Mouse (Mus musculus): ENCODE measurements around the gene Mgme1. TPM values are rescaled to one million over a fixed set of nuclear protein-coding genes. Genes with fewer than 3 reads are reported as not detected.

The Mgme1 gene
- polyA plus RNA-seq, 1 experiment = 8.1 TPM

DNA sequence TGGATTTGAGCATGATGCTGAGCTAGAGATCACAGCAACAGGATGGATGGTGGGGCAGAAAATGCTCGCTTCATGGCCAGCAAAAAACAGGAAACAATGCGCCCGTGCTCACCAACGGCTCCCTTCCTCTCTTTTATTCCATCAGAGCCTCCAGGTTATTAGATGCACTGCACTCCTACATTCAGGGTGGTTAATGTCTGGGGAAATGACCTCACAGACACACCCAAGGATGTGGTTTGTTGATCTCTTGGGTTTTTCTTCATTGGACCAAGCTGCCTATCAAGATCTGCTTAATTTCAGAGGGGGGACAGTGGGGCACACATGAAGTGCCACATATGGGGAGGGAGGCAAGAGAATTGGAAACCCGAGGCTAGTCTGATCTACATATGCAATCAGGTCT is 39.3 kb upstream of the Mgme1 start:
- Histone ChIP-seq H3K4me3 (ENCODE audit: insufficient read depth, low read depth, low read length) (no peak overlapping the region), H3K27ac (ENCODE audit: insufficient read depth, low read depth, low read length) (no peak overlapping the region), H3K27me3 (replicated peaks; ENCODE audit: control insufficient read depth, insufficient read depth, low read length) (no peaks in the 10 kb centered on the region), H3K4me1 (ENCODE audit: control insufficient read depth, insufficient read depth, low read length) (no peaks in the 10 kb centered on the region), H3K36me3 (ENCODE audit: control insufficient read depth, insufficient read depth, low read length) (no peaks in the 10 kb centered on the region)
- TF ChIP-seq CTCF (conservative IDR thresholded peaks at IDR 0.05; ENCODE audit: insufficient read depth, insufficient read length, low read depth, low read length) (no peak), POLR2A (IDR thresholded peaks at IDR 0.05; ENCODE audit: low read depth, low read length) (no peak)
- WGBS = 45% methylated on average over 5 of the region's 5 CpGs
- DNase-seq = no peak

DNA sequence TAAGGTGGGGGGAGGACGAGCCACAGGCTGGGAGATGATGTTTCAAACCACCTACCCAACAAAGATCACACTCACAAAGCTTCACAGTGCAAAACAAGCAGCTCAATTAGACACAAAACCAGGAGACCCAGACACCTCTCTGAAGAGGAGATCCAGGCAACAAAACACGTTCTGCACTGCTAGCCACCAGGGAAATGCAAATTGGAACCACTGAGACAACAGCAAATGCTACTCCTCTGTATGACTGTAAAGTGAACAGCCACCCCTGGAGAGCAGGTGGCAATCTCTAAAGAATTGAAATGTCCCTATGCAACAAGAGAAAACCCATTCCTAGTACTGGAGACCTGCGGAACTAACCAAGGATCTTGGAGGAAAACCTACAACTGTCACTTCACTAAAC is 36.9 kb upstream of the Mgme1 start:
- Histone ChIP-seq H3K27ac (ENCODE audit: insufficient read depth, low read depth, low read length) (no peak overlapping the region), H3K36me3 (ENCODE audit: control insufficient read depth, insufficient read depth, low read length) (no peaks in the 10 kb centered on the region), H3K27me3 (replicated peaks; ENCODE audit: control insufficient read depth, insufficient read depth, low read length) (no peaks in the 10 kb centered on the region), H3K4me1 (ENCODE audit: control insufficient read depth, insufficient read depth, low read length) (no peaks in the 10 kb centered on the region), H3K4me3 (ENCODE audit: insufficient read depth, low read depth, low read length) (no peak overlapping the region)
- no peak for DNase-seq
- WGBS = 57% methylated on average over 3 of the region's 3 CpGs
- TF ChIP-seq POLR2A (IDR thresholded peaks at IDR 0.05; ENCODE audit: low read depth, low read length) = no peak
- no peak for TF ChIP-seq CTCF (conservative IDR thresholded peaks at IDR 0.05; ENCODE audit: insufficient read depth, insufficient read length, low read depth, low read length)

DNA sequence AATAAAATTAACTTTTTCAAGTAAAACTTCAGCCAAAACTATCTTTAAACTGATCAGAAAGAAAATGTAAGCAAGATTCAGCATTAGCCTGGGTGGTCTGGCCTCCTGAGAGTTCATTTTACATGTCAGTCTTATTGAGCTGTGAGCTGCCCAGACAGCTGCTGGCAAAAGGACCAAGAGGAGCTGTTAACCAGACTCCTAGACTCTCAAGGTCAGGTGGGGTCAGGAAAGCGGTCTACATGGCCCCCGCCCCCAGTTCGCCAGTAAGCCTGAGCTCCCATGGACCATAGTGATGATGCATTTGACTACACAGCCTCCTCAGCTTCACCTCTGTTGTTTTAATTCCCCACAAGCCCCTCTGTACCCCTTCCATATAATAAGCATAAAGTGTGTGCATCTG is 34.7 kb upstream of the Mgme1 start:
- Histone ChIP-seq H3K27ac (ENCODE audit: insufficient read depth, low read depth, low read length) (no peak overlapping the region), H3K4me1 (ENCODE audit: control insufficient read depth, insufficient read depth, low read length) (no peaks in the 10 kb centered on the region), H3K36me3 (ENCODE audit: control insufficient read depth, insufficient read depth, low read length) (no peaks in the 10 kb centered on the region), H3K27me3 (replicated peaks; ENCODE audit: control insufficient read depth, insufficient read depth, low read length) (no peaks in the 10 kb centered on the region), H3K4me3 (ENCODE audit: insufficient read depth, low read depth, low read length) (no peak overlapping the region)
- WGBS = 58% methylated on average over 3 of the region's 3 CpGs
- TF ChIP-seq POLR2A (IDR thresholded peaks at IDR 0.05; ENCODE audit: low read depth, low read length) (no peak), CTCF (conservative IDR thresholded peaks at IDR 0.05; ENCODE audit: insufficient read depth, insufficient read length, low read depth, low read length) (no peak)
- no peak for DNase-seq

DNA sequence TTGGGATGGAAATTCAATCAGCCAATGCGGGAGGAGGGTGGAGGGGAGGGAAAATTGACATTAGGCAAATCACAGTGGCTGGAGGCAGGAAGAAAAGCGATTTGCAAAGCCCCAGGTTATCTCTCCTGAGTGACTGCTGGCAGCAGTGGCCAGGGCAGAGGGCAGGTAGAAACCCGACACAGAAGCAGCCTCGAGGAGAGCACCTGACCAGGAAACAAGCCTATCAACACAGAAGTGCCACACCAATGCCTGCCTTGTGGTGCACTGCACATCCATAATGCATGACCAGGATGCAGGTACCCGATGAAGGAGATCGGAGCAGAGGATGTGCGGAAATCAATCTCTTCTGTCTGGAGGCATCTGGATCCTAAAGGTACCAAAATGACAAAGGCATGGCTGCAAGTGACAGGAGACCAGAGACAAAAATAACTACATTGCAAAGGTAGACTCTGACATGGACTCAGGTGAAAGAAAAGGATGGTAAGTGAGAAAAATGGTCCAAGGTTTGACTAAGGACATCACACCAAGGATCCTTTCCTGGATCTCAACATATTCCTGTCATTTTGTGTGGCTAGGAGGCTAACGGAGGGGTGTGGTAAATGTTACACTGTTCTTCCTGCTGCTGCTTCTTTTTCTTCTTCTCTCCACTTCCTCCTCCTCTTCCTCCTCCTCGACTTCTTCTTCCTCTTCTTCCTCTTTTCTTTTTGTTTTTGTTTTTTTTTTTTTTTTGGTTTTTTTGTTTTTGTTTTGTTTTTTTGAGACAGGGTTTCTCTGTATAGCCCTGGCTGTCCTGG is 33.5 kb upstream of the Mgme1 start:
- 59% methylated on average over 9 of the region's 9 CpGs for WGBS

DNA sequence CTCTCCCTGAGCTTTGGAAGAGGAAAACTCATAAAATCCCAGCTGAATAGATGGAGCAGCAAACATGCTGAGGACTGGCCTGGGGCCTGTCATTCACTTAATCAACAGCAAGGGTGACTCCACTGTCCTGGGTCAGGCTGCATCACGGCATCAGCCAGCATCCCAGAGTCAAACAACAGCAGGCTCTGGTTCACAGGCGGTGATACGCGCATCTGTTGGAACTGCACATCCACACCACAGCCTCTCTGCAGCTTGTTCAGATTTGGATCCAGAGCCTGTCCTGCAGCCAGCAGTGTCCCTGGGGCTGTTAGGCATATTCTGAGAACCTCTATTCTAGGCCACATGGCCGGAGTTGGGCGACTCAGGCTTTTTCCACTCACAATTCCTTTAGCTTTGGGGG is 32.1 kb upstream of the Mgme1 start:
- Histone ChIP-seq H3K36me3 (ENCODE audit: control insufficient read depth, insufficient read depth, low read length) (no peaks in the 10 kb centered on the region), H3K27ac (ENCODE audit: insufficient read depth, low read depth, low read length) (no peak overlapping the region), H3K4me1 (ENCODE audit: control insufficient read depth, insufficient read depth, low read length) (no peaks in the 10 kb centered on the region), H3K4me3 (ENCODE audit: insufficient read depth, low read depth, low read length) (no peak overlapping the region), H3K27me3 (replicated peaks; ENCODE audit: control insufficient read depth, insufficient read depth, low read length) (no peaks in the 10 kb centered on the region)
- peak; percentile 18 for DNase-seq
- WGBS = 83% methylated on average over 6 of the region's 6 CpGs
- no peak for TF ChIP-seq CTCF (conservative IDR thresholded peaks at IDR 0.05; ENCODE audit: insufficient read depth, insufficient read length, low read depth, low read length)
- TF ChIP-seq POLR2A (IDR thresholded peaks at IDR 0.05; ENCODE audit: low read depth, low read length) = no peak

More for the DNA sequence above, 33.5 kb upstream of the Mgme1 start:
- no peak for DNase-seq
- no peaks in the 10 kb centered on the region for H3K36me3 ChIP-seq (ENCODE audit: control insufficient read depth, insufficient read depth, low read length)
- H3K27me3 ChIP-seq (replicated peaks; ENCODE audit: control insufficient read depth, insufficient read depth, low read length) = no peaks in the 10 kb centered on the region
- H3K4me3 ChIP-seq (ENCODE audit: insufficient read depth, low read depth, low read length) = no peak overlapping the region
- no peak for TF ChIP-seq POLR2A (IDR thresholded peaks at IDR 0.05; ENCODE audit: low read depth, low read length)
- no peak for TF ChIP-seq CTCF (conservative IDR thresholded peaks at IDR 0.05; ENCODE audit: insufficient read depth, insufficient read length, low read depth, low read length)
- H3K27ac ChIP-seq (ENCODE audit: insufficient read depth, low read depth, low read length) = no peak overlapping the region
- H3K4me1 ChIP-seq (ENCODE audit: control insufficient read depth, insufficient read depth, low read length) = no peaks in the 10 kb centered on the region

DNA sequence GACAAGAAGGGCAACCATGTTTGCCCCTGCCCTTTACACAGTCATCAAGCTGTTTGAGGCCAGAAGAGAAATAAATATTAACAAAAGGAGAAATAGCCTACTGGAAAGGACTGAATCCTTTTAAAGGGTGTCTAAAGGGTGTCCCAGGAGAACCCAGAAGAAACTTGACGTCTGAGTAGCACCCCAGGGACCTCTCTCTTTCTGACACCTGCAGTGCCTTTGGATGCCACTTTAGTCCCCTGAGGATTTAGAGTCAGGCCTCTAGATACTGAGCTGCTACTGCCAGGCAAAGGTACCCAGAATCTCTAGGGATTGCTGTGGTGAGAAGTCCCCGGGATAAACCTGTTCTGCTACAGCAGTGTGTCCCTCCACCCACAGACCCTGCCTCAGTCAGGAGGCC is 31.1 kb upstream of the Mgme1 start:
- Histone ChIP-seq H3K27me3 (replicated peaks; ENCODE audit: control insufficient read depth, insufficient read depth, low read length) (no peaks in the 10 kb centered on the region), H3K4me3 (ENCODE audit: insufficient read depth, low read depth, low read length) (no peak overlapping the region), H3K27ac (ENCODE audit: insufficient read depth, low read depth, low read length) (no peak overlapping the region), H3K36me3 (ENCODE audit: control insufficient read depth, insufficient read depth, low read length) (no peaks in the 10 kb centered on the region), H3K4me1 (ENCODE audit: control insufficient read depth, insufficient read depth, low read length) (no peaks in the 10 kb centered on the region)
- TF ChIP-seq CTCF (conservative IDR thresholded peaks at IDR 0.05; ENCODE audit: insufficient read depth, insufficient read length, low read depth, low read length) (no peak), POLR2A (IDR thresholded peaks at IDR 0.05; ENCODE audit: low read depth, low read length) (no peak)
- no peak for DNase-seq
- 66% methylated on average over 2 of the region's 2 CpGs for WGBS

DNA sequence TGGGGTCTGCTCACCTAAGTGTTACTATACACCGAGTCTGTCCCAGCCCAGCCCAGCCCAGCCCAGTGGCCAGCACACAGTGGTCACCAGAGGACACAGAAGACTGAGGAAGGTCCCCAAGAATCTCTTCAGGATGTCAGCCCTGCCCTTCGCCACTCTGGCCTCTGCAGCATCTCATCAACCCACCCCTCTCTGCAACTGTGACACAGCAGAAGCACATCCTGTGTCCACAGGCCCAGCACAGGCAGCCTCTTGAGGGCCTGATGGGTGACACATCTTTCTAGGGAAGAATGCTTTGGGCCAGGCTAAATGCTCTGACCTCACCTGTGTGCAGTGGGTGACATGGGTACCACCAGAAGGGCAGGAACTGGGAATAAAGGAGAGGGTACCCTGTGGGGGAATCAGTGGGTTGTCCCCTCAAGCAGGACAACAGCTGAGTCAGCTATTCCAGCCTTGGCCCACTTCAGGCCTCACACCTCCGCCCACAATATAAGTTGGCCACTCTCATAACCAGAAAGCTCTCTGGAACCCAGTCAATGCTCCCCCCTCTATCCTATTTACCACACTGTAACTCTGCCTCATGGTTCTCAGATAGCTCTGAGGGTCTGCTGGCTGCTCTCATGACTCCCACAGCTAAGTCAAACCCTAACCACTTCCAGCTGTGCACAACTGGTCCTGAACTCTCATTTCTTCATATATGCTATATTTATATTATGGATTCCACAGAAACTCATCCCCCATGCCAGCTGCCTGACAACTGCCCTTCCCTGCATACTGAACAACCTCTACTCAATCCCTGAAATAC is 30.2 kb upstream of the Mgme1 start:
- no peak for DNase-seq
- Histone ChIP-seq H3K27ac (ENCODE audit: insufficient read depth, low read depth, low read length) (no peak overlapping the region), H3K4me3 (ENCODE audit: insufficient read depth, low read depth, low read length) (no peak overlapping the region), H3K27me3 (replicated peaks; ENCODE audit: control insufficient read depth, insufficient read depth, low read length) (no peaks in the 10 kb centered on the region), H3K4me1 (ENCODE audit: control insufficient read depth, insufficient read depth, low read length) (no peaks in the 10 kb centered on the region), H3K36me3 (ENCODE audit: control insufficient read depth, insufficient read depth, low read length) (no peaks in the 10 kb centered on the region)
- TF ChIP-seq POLR2A (IDR thresholded peaks at IDR 0.05; ENCODE audit: low read depth, low read length) (no peak), CTCF (conservative IDR thresholded peaks at IDR 0.05; ENCODE audit: insufficient read depth, insufficient read length, low read depth, low read length) (no peak)
- 91% methylated on average over 3 of the region's 3 CpGs for WGBS

All from kidney, adult 2 months (tissue).